Mouse (Mus musculus) CD4-positive helper T cell, adult 2 months (primary cell): ENCODE measurements around the gene Strn.

Source experiments
- DNase-seq: peaks from one replicate; pipeline ENCODE4 v3.0.0-alpha.2; 2012; ENCODE audit warnings: low read depth, missing footprints, low spot score

The Strn gene

GRCm38 (mm10) chr17:78737096-78737495 is at the start of gene Strn:
Gene Strn, minus strand, starts transcription at chr17:78737196.
- no peak for DNase-seq

GRCm38 (mm10) chr17:78778765-78779164 is 41.8 kb upstream of the Strn start:
- DNase-seq, result no peak

GRCm38 (mm10) chr17:78772317-78772716 is 35.3 kb upstream of the Strn start:
- DNase-seq, result no peak

GRCm38 (mm10) chr17:78770932-78771331 is 33.9 kb upstream of the Strn start:
- no peak for DNase-seq

GRCm38 (mm10) chr17:78769341-78769740 is 32.3 kb upstream of the Strn start:
- DNase-seq, result no peak

GRCm38 (mm10) chr17:78768937-78769336 is 31.9 kb upstream of the Strn start:
- no peak for DNase-seq

- DNase-seq, result no peak
Observed at GRCm38 (mm10) chr17:78767546-78767945, 30.6 kb upstream of the Strn start.

GRCm38 (mm10) chr17:78766084-78766483 is 29.1 kb upstream of the Strn start:
- no peak for DNase-seq

GRCm38 (mm10) chr17:78763272-78763671 is 26.3 kb upstream of the Strn start:
- no peak for DNase-seq

- DNase-seq, result no peak
Observed at GRCm38 (mm10) chr17:78752938-78753655, 16.1 kb upstream of the Strn start.

GRCm38 (mm10) chr17:78752064-78752463 is 15.1 kb upstream of the Strn start:
- DNase-seq, result no peak

GRCm38 (mm10) chr17:78748440-78748839 is 11.4 kb upstream of the Strn start:
- no peak for DNase-seq

- peak; percentile 32 for DNase-seq
Observed at GRCm38 (mm10) chr17:78738416-78738815, 1.4 kb upstream of the Strn start.

GRCm38 (mm10) chr17:78737771-78738170 is 775 bp upstream of the Strn start:
- DNase-seq, result no peak

- DNase-seq, result peak; percentile 99
Observed at GRCm38 (mm10) chr17:78736473-78736988, 465 bp downstream of the Strn start.

- peak; percentile 35 for DNase-seq
Observed at GRCm38 (mm10) chr17:78735731-78736472, 1.1 kb downstream of the Strn start.

GRCm38 (mm10) chr17:78734806-78735205 is 2.2 kb downstream of the Strn start:
- DNase-seq, result no peak

GRCm38 (mm10) chr17:78732056-78732455 is 4.9 kb downstream of the Strn start:
- DNase-seq, result no peak

- no peak for DNase-seq
Observed at GRCm38 (mm10) chr17:78726746-78727449, 10.1 kb downstream of the Strn start.

GRCm38 (mm10) chr17:78724461-78725055 is 12.4 kb downstream of the Strn start:
- no peak for DNase-seq

- no peak for DNase-seq
Observed at GRCm38 (mm10) chr17:78721690-78722089, 15.3 kb downstream of the Strn start.

- DNase-seq, result no peak
Observed at GRCm38 (mm10) chr17:78719086-78719485, 17.9 kb downstream of the Strn start.
